Mouse (Mus musculus) thymus, adult 2 months (tissue): ENCODE data around the gene Lman2.

Source experiments
- CTCF ChIP-seq: fragments of 200-500 bp; IDR thresholded peaks from 2 replicates; pipeline ENCODE4 v1.5.1; 2012; ENCODE audit warnings: mild to moderate bottlenecking, control low read depth, low read length, moderate library complexity, borderline replicate concordance; ENCODE audit not compliant: control insufficient read depth, poor library complexity, insufficient read depth; ENCODE audit errors: extremely low read depth
- POLR2A ChIP-seq: fragments of 200-500 bp; IDR thresholded peaks from 2 replicates; pipeline ENCODE4 v1.6.1; 2012; ENCODE audit warnings: mild to moderate bottlenecking, low read length, control low read depth, moderate library complexity; ENCODE audit not compliant: control insufficient read depth, poor library complexity, insufficient read depth; ENCODE audit errors: extremely low read depth

DNA sequence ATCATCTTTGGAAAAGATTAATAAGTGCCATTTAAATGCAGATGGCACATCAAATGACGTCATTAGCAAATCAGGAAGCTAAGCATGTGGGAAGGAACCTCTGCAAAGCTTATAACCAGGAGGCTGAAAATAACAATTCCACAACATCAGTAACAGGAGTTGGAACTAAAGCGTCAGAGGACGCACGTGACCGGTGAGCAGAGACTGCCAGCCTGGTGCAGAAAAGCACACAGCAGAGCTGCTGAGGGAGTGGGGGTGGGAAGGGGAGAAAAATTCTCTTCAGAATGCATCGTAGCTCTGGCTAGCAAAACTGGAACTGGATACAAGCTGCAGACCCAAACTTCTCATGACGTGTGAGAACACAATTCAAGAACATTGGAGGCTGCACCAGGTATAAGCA is 18.3 kb downstream of the Lman2 start:
- TF ChIP-seq CTCF (no peak), POLR2A (no peak)
